Mouse (Mus musculus) small intestine, adult 2 months (tissue): ENCODE results near the gene Omp. TPM values are rescaled to one million over a fixed set of nuclear protein-coding genes. Genes with fewer than 3 reads are reported as not detected.

Experiments used
- H3K27ac ChIP-seq: fragments of 200-500 bp; 2 replicates; pipeline ENCODE4 v1.5.1; 2012; ENCODE audit warnings: low read depth, low read length, control low read depth, inconsistent platforms; ENCODE audit not compliant: insufficient read depth
- H3K27me3 ChIP-seq: fragments of 200-500 bp; 2 replicates; pipeline ENCODE4 v1.6.1; 2012; ENCODE audit warnings: mild to moderate bottlenecking, moderate library complexity, low read length, inconsistent platforms; ENCODE audit not compliant: control insufficient read depth, insufficient read depth
- H3K36me3 ChIP-seq: fragments of 200-500 bp; 2 replicates; pipeline ENCODE4 v1.6.1; 2012; ENCODE audit warnings: mild to moderate bottlenecking, low read length, control low read depth, inconsistent platforms; ENCODE audit not compliant: control insufficient read depth, insufficient read depth
- H3K4me1 ChIP-seq: fragments of 200-500 bp; 2 replicates; pipeline ENCODE4 v1.6.1; 2012; ENCODE audit warnings: low read length, inconsistent platforms, mixed read lengths; ENCODE audit not compliant: control insufficient read depth, insufficient read depth, insufficient read length
- H3K4me3 ChIP-seq: fragments of 200-500 bp; 2 replicates; pipeline ENCODE4 v1.5.1; 2012; ENCODE audit warnings: low read depth, mild to moderate bottlenecking, control low read depth, inconsistent platforms, low read length, moderate library complexity
- CTCF ChIP-seq: fragments of 200-500 bp; IDR thresholded peaks from 2 replicates; pipeline ENCODE4 v1.5.1; 2012; ENCODE audit warnings: low read depth, mild to moderate bottlenecking, control low read depth, inconsistent platforms, low read length, moderate library complexity, mixed read lengths; ENCODE audit not compliant: insufficient replicate concordance, insufficient read length; ENCODE audit errors: extremely low read depth
- POLR2A ChIP-seq: fragments of 200-500 bp; IDR thresholded peaks from 2 replicates; pipeline ENCODE4 v1.6.1; 2012; ENCODE audit warnings: low read depth, mild to moderate bottlenecking, control low read depth, inconsistent platforms, low read length, moderate library complexity
- WGBS: fragments of 180-500 bp; shearing (Covaris S2); methylation state at CpG from one replicate; pipeline ENCODE4 v1.1.7; 2018; 5-methylcytosine and 5-hydroxymethylcytosine counted together
- polyA plus RNA-seq: library from polyadenylated mRNA; depleted of rRNA; stranded (reverse); fragments of >200 nt; gene quantifications from 2 replicates; pipeline ENCODE4 v1.2.3, GENCODE M21; 2012

Gene Omp
- polyA plus RNA-seq, 1 experiment: 0.65 TPM

DNA sequence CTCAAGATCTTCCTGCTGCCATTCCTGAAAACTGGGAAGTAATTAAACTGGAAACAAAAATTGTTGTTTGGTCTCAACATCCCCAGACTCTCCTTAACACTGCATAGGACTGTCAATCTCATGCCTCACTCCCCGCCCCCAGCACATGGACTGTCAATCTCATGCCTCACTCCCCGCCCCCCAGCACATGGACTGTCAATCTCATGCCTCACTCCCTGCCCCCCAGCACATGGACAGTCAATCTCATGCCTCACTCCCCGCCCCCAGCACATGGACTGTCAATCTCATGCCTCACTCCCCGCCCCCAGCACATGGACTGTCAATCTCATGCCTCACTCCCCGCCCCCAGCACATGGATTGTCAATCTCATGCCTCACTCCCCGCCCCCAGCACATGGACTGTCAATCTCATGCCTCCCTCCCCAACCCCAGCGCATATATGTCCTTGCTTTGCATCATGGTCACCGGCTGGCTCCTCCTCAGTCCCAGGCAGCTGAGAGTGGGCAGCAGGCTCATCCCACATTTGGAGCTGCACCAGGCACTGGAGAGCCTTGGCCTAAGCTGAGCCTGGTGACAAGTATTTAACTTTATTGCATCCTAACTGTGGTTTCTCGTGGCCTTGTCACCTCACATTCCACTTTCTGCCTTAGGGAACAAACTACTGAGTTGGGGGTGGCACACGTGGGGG is 3.6 kb upstream of the Omp start:
- no peak overlapping the region for H3K4me3 ChIP-seq
- H3K36me3 ChIP-seq: peaks cover 5% of the 10 kb centered on the region; the same call in 1 of the 2 replicates
- no peak overlapping the region for H3K27ac ChIP-seq
- TF ChIP-seq CTCF (no peak), POLR2A (no peak)
- no peaks in the 10 kb centered on the region for H3K4me1 ChIP-seq
- WGBS: 85% methylated on average over 10 of the region's 10 CpGs
- no peaks in the 10 kb centered on the region for H3K27me3 ChIP-seq

DNA sequence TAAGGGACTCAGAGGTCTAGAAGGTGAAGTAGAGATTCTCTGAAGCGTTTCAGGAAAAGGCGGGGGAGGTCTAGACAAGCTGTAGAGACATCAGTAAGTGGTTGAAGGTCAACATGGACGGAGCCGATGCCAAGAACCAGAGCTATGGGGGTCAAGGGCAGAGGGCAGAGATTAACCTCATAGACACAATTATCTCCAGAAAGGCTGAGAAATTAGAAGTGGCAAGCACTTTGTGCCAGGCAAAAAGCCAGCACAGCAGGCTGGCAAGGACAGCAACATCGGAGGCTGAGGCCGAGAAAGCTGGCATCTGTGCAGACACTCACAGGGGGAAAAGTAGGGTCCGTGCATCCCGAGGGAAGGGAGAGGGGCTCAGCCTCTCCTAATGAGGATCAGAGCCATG is 2.5 kb upstream of the Omp start:
- Histone ChIP-seq H3K4me1 (peaks cover 3% of the 10 kb centered on the region; the same call in 1 of the 2 replicates), H3K27ac (no peak overlapping the region), H3K36me3 (peaks cover 5% of the 10 kb centered on the region; the same call in 1 of the 2 replicates), H3K27me3 (no peaks in the 10 kb centered on the region), H3K4me3 (no peak overlapping the region)
- 69% methylated on average over 8 of the region's 8 CpGs for WGBS
- TF ChIP-seq CTCF (no peak), POLR2A (no peak)

DNA sequence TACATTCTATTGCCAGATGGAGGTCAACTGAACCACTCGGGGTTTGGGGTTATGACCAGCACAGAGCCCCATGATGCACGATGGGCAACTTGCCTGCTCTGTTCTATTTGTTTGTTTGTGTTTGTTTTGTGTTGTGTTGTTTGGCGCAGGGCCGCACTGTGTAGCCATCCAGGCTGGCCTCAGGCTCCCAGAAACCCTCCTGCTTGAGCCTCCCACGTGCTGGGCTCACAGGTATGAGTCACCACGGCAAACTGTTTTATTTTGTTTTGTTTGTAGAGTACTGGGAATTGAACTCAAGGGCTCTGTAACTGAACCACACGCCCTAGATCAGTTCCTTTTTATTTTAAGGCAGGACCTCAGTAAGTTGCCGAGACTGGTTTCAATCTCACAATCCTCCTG is 1.1 kb upstream of the Omp start:
- TF ChIP-seq CTCF: no peak
- no peak for TF ChIP-seq POLR2A

DNA sequence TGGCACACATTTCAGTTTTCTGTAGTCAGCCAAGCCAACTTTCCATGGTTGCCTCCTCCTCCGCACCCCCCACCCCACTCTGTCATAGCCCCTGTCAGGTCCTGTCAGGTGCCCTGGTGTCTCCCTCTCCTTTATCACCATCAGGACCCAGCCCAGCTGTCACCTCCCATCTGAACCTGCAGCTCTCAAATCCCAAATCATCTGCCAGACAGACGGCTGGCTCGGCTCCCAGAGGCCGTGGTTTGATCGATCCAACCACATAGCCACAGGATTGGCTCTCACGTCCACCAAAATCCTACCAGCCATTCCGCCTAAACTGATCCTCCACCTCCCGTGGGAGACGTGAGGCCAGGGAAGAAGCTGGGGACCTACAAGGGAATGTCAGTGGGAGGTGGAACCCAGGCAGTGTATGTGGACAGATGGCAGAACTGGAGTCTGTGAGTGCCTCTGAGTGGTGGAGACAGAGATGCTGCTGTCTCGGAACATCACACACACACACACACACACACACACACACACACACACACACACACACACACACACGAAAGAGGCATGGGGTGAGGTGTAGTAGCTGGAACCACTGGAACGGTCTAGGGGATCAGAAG is 642 bp upstream of the Omp start:
- Histone ChIP-seq H3K36me3 (peaks cover 5% of the 10 kb centered on the region; the same call in 1 of the 2 replicates), H3K4me1 (peaks cover 12% of the 10 kb centered on the region), H3K4me3 (no peak overlapping the region), H3K27me3 (no peaks in the 10 kb centered on the region), H3K27ac (no peak overlapping the region)
- WGBS: 84% methylated on average over 12 of the region's 12 CpGs
- TF ChIP-seq CTCF (no peak), POLR2A (no peak)

More for the DNA sequence above, 1.1 kb upstream of the Omp start:
- no peak overlapping the region for H3K4me3 ChIP-seq
- peaks cover 5% of the 10 kb centered on the region; the same call in 1 of the 2 replicates for H3K36me3 ChIP-seq
- 62% methylated on average over 8 of the region's 8 CpGs for WGBS
- no peak overlapping the region for H3K27ac ChIP-seq
- H3K4me1 ChIP-seq: peaks cover 8% of the 10 kb centered on the region
- H3K27me3 ChIP-seq: no peaks in the 10 kb centered on the region

DNA sequence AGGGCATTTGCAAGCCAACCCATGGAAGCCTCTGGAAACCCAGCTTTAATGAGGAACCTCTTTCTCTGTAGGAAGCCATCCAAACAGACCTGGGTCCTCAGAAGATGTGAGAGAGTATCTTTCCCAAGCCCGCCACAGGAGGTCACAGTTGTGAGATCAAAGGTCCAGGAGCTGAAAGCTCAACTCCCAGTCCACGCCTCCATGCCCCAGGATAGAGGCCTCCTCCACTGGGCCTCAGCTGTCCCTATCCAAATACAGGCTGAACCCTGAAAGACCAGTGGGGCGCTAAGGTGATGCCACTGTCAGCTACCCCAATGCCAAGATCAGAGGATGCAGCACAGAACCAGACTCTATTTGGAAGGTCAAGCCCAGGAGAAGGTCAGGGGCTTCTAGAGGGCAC is 2.7 kb downstream of the Omp start:
- Histone ChIP-seq H3K4me3 (no peak overlapping the region), H3K36me3 (0 out of 2 replicates have a peak, but pooled peaks cover 2% of the 10 kb centered on the region), H3K27me3 (no peaks in the 10 kb centered on the region), H3K27ac (no peak overlapping the region), H3K4me1 (peaks cover 12% of the 10 kb centered on the region)
- TF ChIP-seq CTCF (no peak), POLR2A (no peak)
- 74% methylated on average over 3 of the region's 3 CpGs for WGBS

DNA sequence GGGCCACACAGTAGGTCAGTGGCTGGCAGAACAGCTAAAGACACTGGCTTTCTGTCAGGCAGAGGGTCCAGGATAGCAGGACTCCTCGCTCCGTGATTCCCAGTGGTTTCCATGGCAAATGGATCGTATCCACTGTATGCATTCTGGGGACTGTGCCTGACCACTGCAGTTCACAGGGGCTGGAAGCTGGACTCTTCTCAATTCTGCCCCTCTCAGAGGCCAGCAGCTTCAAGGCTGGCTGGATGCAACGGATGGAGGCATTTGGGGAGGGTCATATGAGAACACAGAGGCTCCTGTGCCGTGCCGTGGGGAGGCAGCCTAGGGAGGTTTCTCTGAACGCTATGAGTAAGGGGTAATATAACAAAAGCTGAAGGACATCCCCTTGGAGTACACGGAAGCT is 3.1 kb downstream of the Omp start:
- WGBS: 87% methylated on average over 8 of the region's 8 CpGs
- H3K27me3 ChIP-seq: no peaks in the 10 kb centered on the region
- no peaks in the 10 kb centered on the region for H3K36me3 ChIP-seq
- peaks cover 12% of the 10 kb centered on the region for H3K4me1 ChIP-seq
- no peak overlapping the region for H3K4me3 ChIP-seq
- no peak overlapping the region for H3K27ac ChIP-seq
- TF ChIP-seq CTCF (no peak), POLR2A (no peak)

DNA sequence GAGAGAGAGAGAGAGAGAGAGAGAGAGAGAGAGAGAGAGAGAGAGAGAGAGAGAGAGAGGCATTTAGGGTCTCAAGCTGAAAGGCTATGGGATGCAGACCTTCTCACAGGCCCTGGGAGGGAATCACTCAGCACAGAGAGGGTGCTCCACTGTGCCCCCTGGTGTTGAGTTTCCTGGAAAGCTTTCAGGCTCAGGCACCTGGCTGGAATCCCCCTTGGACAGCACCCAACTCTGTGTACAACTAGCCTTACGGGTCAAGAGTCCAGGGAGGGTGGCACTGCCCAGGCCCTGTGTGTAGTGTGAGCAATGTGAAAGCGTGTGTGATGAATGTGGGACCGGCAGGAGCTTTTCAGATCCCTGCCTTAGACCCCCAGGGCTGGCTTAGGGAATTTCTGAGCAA is 4.1 kb downstream of the Omp start:
- H3K27ac ChIP-seq: no peak overlapping the region
- H3K4me1 ChIP-seq: peaks cover 12% of the 10 kb centered on the region
- H3K36me3 ChIP-seq: no peaks in the 10 kb centered on the region
- no peak overlapping the region for H3K4me3 ChIP-seq
- no peaks in the 10 kb centered on the region for H3K27me3 ChIP-seq
- TF ChIP-seq CTCF (peak; percentile 31; the same call in 1 of the 2 replicates), POLR2A (no peak)
- WGBS: 24% methylated on average over 3 of the region's 3 CpGs

DNA sequence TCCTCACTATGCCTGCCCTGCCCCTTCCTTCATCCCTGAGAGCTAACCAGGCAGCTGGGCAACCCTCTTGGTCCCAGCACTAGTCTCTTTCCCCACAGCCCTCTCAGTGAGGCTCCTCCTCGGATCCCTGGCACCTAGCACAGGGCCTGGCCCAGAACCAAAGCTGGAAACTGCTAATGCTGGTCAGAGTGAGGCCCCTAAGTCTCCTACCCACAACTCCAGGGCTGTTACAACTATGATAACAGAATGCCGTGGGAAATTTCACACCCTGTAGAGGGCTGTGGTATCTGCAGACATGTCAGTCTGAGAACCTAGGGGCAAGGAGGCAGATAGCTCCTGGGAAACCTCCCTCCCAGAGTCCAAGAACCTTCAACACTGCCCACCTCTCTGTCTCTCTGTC is 4.7 kb downstream of the Omp start:
- Histone ChIP-seq H3K27me3 (no peaks in the 10 kb centered on the region), H3K27ac (no peak overlapping the region), H3K4me3 (no peak overlapping the region), H3K36me3 (no peaks in the 10 kb centered on the region), H3K4me1 (peaks cover 12% of the 10 kb centered on the region)
- no peak for TF ChIP-seq POLR2A
- no peak for TF ChIP-seq CTCF
- WGBS: 41% methylated on average over 2 of the region's 2 CpGs
